Mouse (Mus musculus) olfactory bulb, adult 2 months (tissue): ENCODE data around the gene Lrmda.

ENCODE experiments used
- CTCF ChIP-seq: fragments of 200-500 bp; IDR thresholded peaks from 2 replicates; pipeline ENCODE4 v1.5.1; 2012; ENCODE audit warnings: low read depth, mild to moderate bottlenecking, low read length, moderate library complexity; ENCODE audit not compliant: insufficient read depth
- POLR2A ChIP-seq: fragments of 200-500 bp; IDR thresholded peaks from 2 replicates; pipeline ENCODE4 v1.6.1; 2012; ENCODE audit warnings: mild to moderate bottlenecking, low read depth, low read length, moderate library complexity; ENCODE audit not compliant: insufficient read depth

DNA sequence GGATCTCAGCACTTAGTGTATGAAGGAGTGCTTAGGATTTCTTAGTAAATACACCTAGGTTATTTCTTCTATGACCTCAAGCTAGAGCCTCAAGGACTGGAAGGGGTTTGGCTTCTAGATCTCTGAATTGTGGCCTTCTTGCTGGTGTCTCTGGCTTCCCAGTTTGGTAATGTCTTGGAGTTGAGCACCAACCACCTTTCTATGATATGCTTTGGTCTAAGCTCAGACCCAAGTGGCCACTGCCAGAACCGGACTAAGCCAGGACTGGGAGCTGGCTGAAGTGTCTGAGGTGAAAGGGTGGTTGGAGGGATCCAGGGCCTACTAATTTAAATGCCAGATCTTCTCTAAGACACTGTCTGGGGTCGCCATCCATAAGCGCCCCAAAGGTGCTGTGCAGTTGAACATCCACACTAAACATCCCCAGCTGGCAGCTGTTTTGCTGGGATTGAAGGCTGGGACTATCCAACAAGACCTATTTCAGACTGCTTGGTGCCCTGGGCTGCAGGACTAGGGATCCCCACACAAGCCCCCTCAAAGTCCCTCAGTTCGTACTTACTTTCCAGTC lies 27.1 kb upstream of the Lrmda start:
- TF ChIP-seq CTCF = no peak
- no peak for TF ChIP-seq POLR2A
